Mouse (Mus musculus): ENCODE data around the gene 2900026A02Rik. TPM values are rescaled to one million over a fixed set of nuclear protein-coding genes. Genes with fewer than 3 reads are reported as not detected.

Gene 2900026A02Rik
- total and polyA plus RNA-seq, 3 experiments = 18.0 to 21.4 (median 19.2) TPM

GRCm38 (mm10) chr5:113206670-113207352 lies 14.2 kb downstream of the 2900026A02Rik start:
- TF ChIP-seq CTCF (IDR thresholded peaks at IDR 0.05) (no peak), EP300 (IDR thresholded peaks at IDR 0.05; ENCODE audit: insufficient read depth, low read depth, low read length) (0 out of 2 replicates have a peak, but pooled peaks have one; percentile 20), POLR2A (IDR thresholded peaks at IDR 0.05; ENCODE audit: insufficient read depth, low read depth, low read length) (no peak)
- DNase-seq = peak in 1 of 2 experiments; percentile 38
- intact Hi-C loops (cut with DNase I) = no loop called here
- WGBS = 26% methylated on average over 9 of the region's 9 CpGs
- H3K27me3 ChIP-seq (ENCODE audit: control insufficient read depth, insufficient read depth, low read length) = no peaks in the 10 kb centered on the region
- H3K9ac ChIP-seq (ENCODE audit: low read depth, low read length) = no peak overlapping the region
- no peaks in the 10 kb centered on the region for H3K79me2 ChIP-seq (replicated peaks; ENCODE audit: control insufficient read depth, insufficient read depth, low read length)
- peaks cover 2% of the 10 kb centered on the region for H3K36me3 ChIP-seq (ENCODE audit: control insufficient read depth, insufficient read depth, low read length)
- H3K4me1 ChIP-seq (ENCODE audit: control insufficient read depth, insufficient read depth, low read length) = peaks cover 38% of the 10 kb centered on the region
- peak overlapping the region; percentile 98 for H3K27ac ChIP-seq
- no peak overlapping the region for H3K4me3 ChIP-seq

GRCm38 (mm10) chr5:113204193-113204592 lies 16.8 kb downstream of the 2900026A02Rik start:
- peaks cover 2% of the 10 kb centered on the region; the same call in 1 of the 2 replicates for H3K36me3 ChIP-seq (ENCODE audit: control insufficient read depth, insufficient read depth, low read length)
- no peak overlapping the region for H3K9ac ChIP-seq (ENCODE audit: low read depth, low read length)
- no peaks in the 10 kb centered on the region for H3K79me2 ChIP-seq (replicated peaks; ENCODE audit: control insufficient read depth, insufficient read depth, low read length)
- TF ChIP-seq EP300 (IDR thresholded peaks at IDR 0.05; ENCODE audit: insufficient read depth, low read depth, low read length) (no peak), POLR2A (IDR thresholded peaks at IDR 0.05; ENCODE audit: insufficient read depth, low read depth, low read length) (no peak), CTCF (IDR thresholded peaks at IDR 0.05) (no peak)
- peak overlapping the region; percentile 9; the same call in 1 of the 2 replicates for H3K27ac ChIP-seq
- intact Hi-C loops (cut with DNase I) = no loop called here
- no peak for DNase-seq
- WGBS = 73% methylated on average over 9 of the region's 9 CpGs
- no peaks in the 10 kb centered on the region for H3K27me3 ChIP-seq (ENCODE audit: control insufficient read depth, insufficient read depth, low read length)
- no peak overlapping the region for H3K4me3 ChIP-seq
- H3K4me1 ChIP-seq (ENCODE audit: control insufficient read depth, insufficient read depth, low read length) = peaks cover 29% of the 10 kb centered on the region

DNA sequence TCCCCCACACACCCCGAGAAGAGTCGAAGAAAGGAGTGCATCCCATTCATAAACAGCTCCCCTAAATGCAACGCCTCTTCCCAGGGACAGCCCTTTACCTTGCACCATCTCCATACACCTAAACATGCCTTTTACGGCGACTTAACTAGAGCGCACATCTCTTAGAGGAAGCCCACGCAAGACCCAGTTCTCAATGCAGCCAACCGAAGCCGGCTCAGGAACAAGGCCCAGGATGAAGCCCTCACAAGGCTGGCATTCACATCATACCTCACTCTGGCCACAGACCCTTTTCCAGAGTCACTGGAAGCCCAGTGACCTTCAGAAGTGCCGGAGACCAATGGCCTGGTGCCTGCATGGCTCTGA lies 21.3 kb downstream of the 2900026A02Rik start:
- Histone ChIP-seq H3K27me3 (ENCODE audit: control insufficient read depth, insufficient read depth, low read length) (no peaks in the 10 kb centered on the region), H3K36me3 (ENCODE audit: control insufficient read depth, insufficient read depth, low read length) (peaks cover 4% of the 10 kb centered on the region; the same call in 1 of the 2 replicates), H3K4me1 (ENCODE audit: control insufficient read depth, insufficient read depth, low read length) (peaks cover 39% of the 10 kb centered on the region), H3K79me2 (replicated peaks; ENCODE audit: control insufficient read depth, insufficient read depth, low read length) (no peaks in the 10 kb centered on the region), H3K9ac (ENCODE audit: low read depth, low read length) (peak overlapping the region; percentile 24), H3K27ac (peak overlapping the region; percentile 82), H3K4me3 (no peak overlapping the region)
- peak in 1 of 2 experiments; percentile 41 for DNase-seq
- WGBS = 51% methylated on average over 10 of the region's 10 CpGs
- intact Hi-C loops (cut with DNase I) = no loop called here
- TF ChIP-seq EP300 (IDR thresholded peaks at IDR 0.05; ENCODE audit: insufficient read depth, low read depth, low read length) = no peak
- no peak for TF ChIP-seq CTCF (IDR thresholded peaks at IDR 0.05)
- TF ChIP-seq POLR2A (IDR thresholded peaks at IDR 0.05; ENCODE audit: insufficient read depth, low read depth, low read length) = no peak

- H3K4me1 ChIP-seq (ENCODE audit: control insufficient read depth, insufficient read depth, low read length) = peaks cover 40% of the 10 kb centered on the region
- H3K79me2 ChIP-seq (replicated peaks; ENCODE audit: control insufficient read depth, insufficient read depth, low read length) = no peaks in the 10 kb centered on the region
- DNase-seq = peak; percentile 53 to 60
- H3K27ac ChIP-seq = peak overlapping the region; percentile 82
- H3K9ac ChIP-seq (ENCODE audit: low read depth, low read length) = no peak overlapping the region
- H3K36me3 ChIP-seq (ENCODE audit: control insufficient read depth, insufficient read depth, low read length) = peaks cover 4% of the 10 kb centered on the region; the same call in 1 of the 2 replicates
- TF ChIP-seq POLR2A (IDR thresholded peaks at IDR 0.05; ENCODE audit: insufficient read depth, low read depth, low read length) (no peak), EP300 (IDR thresholded peaks at IDR 0.05; ENCODE audit: insufficient read depth, low read depth, low read length) (peak; percentile 48; the same call in 1 of the 2 replicates), CTCF (IDR thresholded peaks at IDR 0.05) (no peak)
- H3K27me3 ChIP-seq (ENCODE audit: control insufficient read depth, insufficient read depth, low read length) = no peaks in the 10 kb centered on the region
- WGBS = 31% methylated on average over 8 of the region's 8 CpGs
- intact Hi-C loops (cut with DNase I) = no loop called here
- H3K4me3 ChIP-seq = no peak overlapping the region
Measured at GRCm38 (mm10) chr5:113199126-113199771, 21.8 kb downstream of the 2900026A02Rik start.

DNA sequence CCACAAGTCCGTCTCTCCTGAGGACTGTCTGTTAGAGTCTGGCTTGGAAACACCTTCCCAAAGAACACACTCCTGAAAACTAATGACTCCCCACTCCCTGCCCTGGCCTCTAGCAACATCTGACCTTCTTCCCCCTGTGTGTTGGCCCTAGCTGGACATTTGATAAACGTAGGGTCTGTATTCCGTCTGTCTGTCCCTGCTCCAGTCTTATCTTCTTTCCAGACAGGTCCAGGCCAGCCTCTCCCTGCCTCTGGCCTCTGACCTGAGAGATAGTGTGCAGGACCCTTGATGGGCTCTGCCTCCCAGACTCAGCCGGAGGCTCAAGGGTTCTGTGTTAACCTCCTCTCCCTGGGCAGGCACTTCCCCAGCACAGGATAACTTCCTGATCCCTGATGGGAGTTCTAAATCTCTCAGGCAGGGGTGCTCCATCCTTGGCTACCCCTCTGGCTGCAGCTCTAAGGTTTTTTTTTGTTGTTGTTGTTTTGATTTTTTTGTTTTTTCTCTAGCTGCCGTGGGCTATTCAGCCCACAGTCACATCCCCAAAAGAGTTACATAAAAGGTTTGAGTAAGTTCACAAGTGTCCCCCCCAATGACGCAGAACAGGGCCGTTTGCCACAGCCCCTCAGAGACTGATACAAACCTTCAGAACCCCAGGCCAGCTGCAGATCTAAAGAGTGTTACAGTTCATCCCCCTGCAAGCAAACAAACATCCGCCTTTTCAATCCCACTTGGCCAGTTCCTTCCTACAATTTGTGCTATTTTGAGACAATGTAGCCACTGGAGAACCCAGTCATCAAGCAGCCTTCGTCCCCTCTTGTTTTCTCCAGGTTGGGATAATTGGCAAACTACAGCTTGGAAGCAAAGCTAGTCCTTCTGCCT lies 23.9 kb downstream of the 2900026A02Rik start:
- TF ChIP-seq EP300 (IDR thresholded peaks at IDR 0.05; ENCODE audit: insufficient read depth, low read depth, low read length) (0 out of 2 replicates have a peak, but pooled peaks have one; percentile 55), CTCF (IDR thresholded peaks at IDR 0.05) (no peak), POLR2A (IDR thresholded peaks at IDR 0.05; ENCODE audit: insufficient read depth, low read depth, low read length) (no peak; the same call in 1 of the 2 replicates)
- peaks cover 4% of the 10 kb centered on the region; the same call in 1 of the 2 replicates for H3K36me3 ChIP-seq (ENCODE audit: control insufficient read depth, insufficient read depth, low read length)
- DNase-seq = peak in 1 of 2 experiments; percentile 46
- 0 out of 2 replicates have a peak overlapping the region, but pooled peaks have one; percentile 6 for H3K9ac ChIP-seq (ENCODE audit: low read depth, low read length)
- H3K4me3 ChIP-seq = no peak overlapping the region
- no peaks in the 10 kb centered on the region for H3K79me2 ChIP-seq (replicated peaks; ENCODE audit: control insufficient read depth, insufficient read depth, low read length)
- intact Hi-C loops (cut with DNase I) = no loop called here
- H3K4me1 ChIP-seq (ENCODE audit: control insufficient read depth, insufficient read depth, low read length) = peaks cover 40% of the 10 kb centered on the region
- WGBS = 29% methylated on average over 9 of the region's 9 CpGs
- peak overlapping the region; percentile 82 for H3K27ac ChIP-seq
- no peaks in the 10 kb centered on the region for H3K27me3 ChIP-seq (ENCODE audit: control insufficient read depth, insufficient read depth, low read length)

Data from heart, adult 2 months (tissue).